Mouse (Mus musculus) ES-Bruce4 (cell line): Measurements from ENCODE around the gene Bicdl1.

Experiments used
- CTCF ChIP-seq: IDR thresholded peaks from one replicate; pipeline ENCODE4 v1.8.1; 2011; ENCODE audit warnings: low read depth, low read length
- EP300 ChIP-seq: IDR thresholded peaks from 2 replicates; pipeline ENCODE4 v1.6.1; 2011; ENCODE audit warnings: low read depth, low read length; ENCODE audit not compliant: insufficient read depth
- POLR2A ChIP-seq: IDR thresholded peaks from one replicate; pipeline ENCODE4 v1.8.1; 2011; ENCODE audit warnings: low read length; ENCODE audit not compliant: insufficient read depth

DNA sequence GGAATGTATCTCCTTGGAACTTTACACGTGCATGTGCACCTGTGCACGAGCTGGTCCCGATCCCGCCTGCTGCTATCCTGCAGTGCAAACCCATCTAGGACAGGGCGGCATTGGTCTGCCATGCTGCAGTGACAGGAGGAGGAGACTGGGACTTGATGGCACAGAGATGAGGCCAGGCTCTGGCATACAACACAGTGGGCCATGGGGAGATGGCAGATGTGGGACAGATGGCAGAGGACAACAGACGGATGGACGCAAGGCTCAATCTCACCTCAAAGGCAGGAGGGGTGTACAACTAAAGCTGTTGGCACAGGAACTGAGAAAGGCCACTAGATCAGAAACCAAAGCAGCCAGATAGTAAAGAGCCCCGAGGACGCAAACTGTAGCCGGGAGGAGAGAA lies 80.5 kb downstream of the Bicdl1 start:
- TF ChIP-seq POLR2A (no peak), CTCF (no peak), EP300 (no peak)
